Mouse (Mus musculus): ENCODE measurements around the gene Jhy. TPM values are rescaled to one million over a fixed set of nuclear protein-coding genes. Genes with fewer than 3 reads are reported as not detected.

The Jhy gene
- total RNA-seq, 2 experiments from 2014 or later, result 0.54 to 1.0 TPM

- no peak for DNase-seq
- intact Hi-C loops (cut with DNase I), result no loop called here
Measured at GRCm38 (mm10) chr9:40933323-40933722, 30.6 kb downstream of the Jhy start.

GRCm38 (mm10) chr9:40927351-40927980 is 36.5 kb downstream of the Jhy start:
- intact Hi-C loops (cut with DNase I), result no loop called here
- no peak for DNase-seq

GRCm38 (mm10) chr9:40917871-40918613 is 45.9 kb downstream of the Jhy start:
- intact Hi-C loops (cut with DNase I), result no loop called here
- DNase-seq, result no peak

- intact Hi-C loops (cut with DNase I), result no loop called here
- no peak for DNase-seq
Measured at GRCm38 (mm10) chr9:40908915-40909314, 55.0 kb downstream of the Jhy start.

- intact Hi-C loops (cut with DNase I), result no loop called here
- DNase-seq, result no peak
Measured at GRCm38 (mm10) chr9:40908411-40908810, 55.5 kb downstream of the Jhy start.

GRCm38 (mm10) chr9:40907413-40907812 is 56.5 kb downstream of the Jhy start:
- DNase-seq, result peak; percentile 11
- intact Hi-C loops (cut with DNase I), result no loop called here

GRCm38 (mm10) chr9:40892456-40892855 is 71.5 kb downstream of the Jhy start:
- intact Hi-C loops (cut with DNase I), result no loop called here
- no peak for DNase-seq

GRCm38 (mm10) chr9:40889389-40889788 is 74.5 kb downstream of the Jhy start:
- intact Hi-C loops (cut with DNase I), result no loop called here
- no peak for DNase-seq

GRCm38 (mm10) chr9:40885669-40886068 is 78.2 kb downstream of the Jhy start:
- DNase-seq, result no peak
- intact Hi-C loops (cut with DNase I), result no loop called here

GRCm38 (mm10) chr9:40878998-40879397 is 84.9 kb downstream of the Jhy start:
- intact Hi-C loops (cut with DNase I), result no loop called here

GRCm38 (mm10) chr9:40878291-40878945 is 85.5 kb downstream of the Jhy start:
- intact Hi-C loops (cut with DNase I), result no loop called here
- DNase-seq, result no peak

More at GRCm38 (mm10) chr9:40878998-40879397, 84.9 kb downstream of the Jhy start:
- DNase-seq, result no peak

GRCm38 (mm10) chr9:40877881-40878235 is 86.1 kb downstream of the Jhy start:
- intact Hi-C loops (cut with DNase I), result no loop called here
- DNase-seq, result no peak

- no peak for DNase-seq
- intact Hi-C loops (cut with DNase I), result no loop called here
Measured at GRCm38 (mm10) chr9:40877146-40877880, 86.6 kb downstream of the Jhy start.

GRCm38 (mm10) chr9:40876693-40877092 is 87.2 kb downstream of the Jhy start:
- DNase-seq, result no peak
- intact Hi-C loops (cut with DNase I), result no loop called here

- no peak for DNase-seq
- intact Hi-C loops (cut with DNase I), result no loop called here
Measured at GRCm38 (mm10) chr9:40876164-40876563, 87.8 kb downstream of the Jhy start.

GRCm38 (mm10) chr9:40875431-40875830 is 88.5 kb downstream of the Jhy start:
- intact Hi-C loops (cut with DNase I), result no loop called here

GRCm38 (mm10) chr9:40874961-40875360 is 89.0 kb downstream of the Jhy start:
- intact Hi-C loops (cut with DNase I), result no loop called here
- DNase-seq, result no peak

More at GRCm38 (mm10) chr9:40875431-40875830, 88.5 kb downstream of the Jhy start:
- DNase-seq, result no peak

GRCm38 (mm10) chr9:40873556-40874470 is 90.1 kb downstream of the Jhy start, which contains the start of gene Bsx:
Gene Bsx, plus strand, starts transcription at chr9:40874127.
- intact Hi-C loops (cut with DNase I), result no loop called here
- peak; percentile 54 for DNase-seq

GRCm38 (mm10) chr9:40872156-40872478 is 91.8 kb downstream of the Jhy start:
- no peak for DNase-seq
- intact Hi-C loops (cut with DNase I), result no loop called here

All from left cerebral cortex, postnatal 4 days (tissue).